Mouse (Mus musculus) midbrain, embryonic 13.5 days (tissue): ENCODE results near the gene Gm42906. TPM values are rescaled to one million over a fixed set of nuclear protein-coding genes. Genes with fewer than 3 reads are reported as not detected.

Experiments used
- ATAC-seq: fragments of 200-750 bp; cut with Nextera tagmentation; 2 replicates; pipeline ENCODE4 v1.8.0; 2017; ENCODE audit warnings: mild to moderate bottlenecking, moderate TSS enrichment, moderate library complexity
- H3K27ac ChIP-seq: fragments of 300-500 bp; sonication (generic); 2 replicates; pipeline ENCODE4 v1.5.1; 2015; ENCODE audit warnings: inconsistent platforms, mild to moderate bottlenecking, moderate library complexity
- H3K27me3 ChIP-seq: fragments of 300-500 bp; sonication (generic); 2 replicates; pipeline ENCODE4 v1.6.1; 2015; ENCODE audit warnings: mild to moderate bottlenecking, inconsistent platforms
- H3K36me3 ChIP-seq: fragments of 300-500 bp; sonication (generic); 2 replicates; pipeline ENCODE4 v1.6.1; 2015; ENCODE audit warnings: mild to moderate bottlenecking, inconsistent platforms
- H3K4me1 ChIP-seq: fragments of 300-500 bp; sonication (generic); replicated peaks from 2 replicates; pipeline ENCODE4 v1.6.1; 2015; ENCODE audit warnings: inconsistent platforms
- H3K4me2 ChIP-seq: fragments of 300-500 bp; sonication (generic); replicated peaks from 2 replicates; pipeline ENCODE4 v1.6.1; 2015; ENCODE audit warnings: moderate library complexity, mild to moderate bottlenecking, inconsistent platforms
- H3K4me3 ChIP-seq: fragments of 300-500 bp; sonication (generic); replicated peaks from 2 replicates; pipeline ENCODE4 v1.5.1; 2015; ENCODE audit warnings: mild to moderate bottlenecking, inconsistent platforms
- H3K9ac ChIP-seq: fragments of 300-500 bp; sonication (generic); replicated peaks from 2 replicates; pipeline ENCODE4 v1.6.1; 2015; ENCODE audit warnings: mild to moderate bottlenecking, inconsistent platforms
- H3K9me3 ChIP-seq: fragments of 300-500 bp; sonication (generic); 2 replicates; pipeline ENCODE4 v1.6.1; 2016; ENCODE audit warnings: mild to moderate bottlenecking, inconsistent platforms
- whole genome bisulfite sequencing: fragments of 180-500 bp; shearing (Covaris S2); methylation state at CpG from one replicate; pipeline ENCODE4 v1.1.7; 2015; 5-methylcytosine and 5-hydroxymethylcytosine counted together
- polyA plus RNA-seq: library from polyadenylated mRNA; unstranded; fragments of >200 nt; fragmentation: Nextera tagmentation; extraction: Ambion mirVana; gene quantifications from 2 replicates; pipeline ENCODE4 v1.2.1, GENCODE M21; 2015

The Gm42906 gene
- polyA plus RNA-seq: not detected in 2 replicates

GRCm38 (mm10) chr5:151428113-151428756 is at the start of gene Gm42906:
Gm42906 (minus strand) TSS chr5:151428163.
- no peak within 1 kb of the TSS for H3K27ac ChIP-seq
- H3K27me3 ChIP-seq: no peaks in the 10 kb centered on the region
- H3K9me3 ChIP-seq: no peaks in the 10 kb centered on the region
- no peak within 1 kb of the TSS for H3K9ac ChIP-seq
- H3K4me1 ChIP-seq: no peaks in the 10 kb centered on the region
- no peaks in the 10 kb centered on the region for H3K36me3 ChIP-seq
- no peak within 1 kb of the TSS for H3K4me3 ChIP-seq
- 65% methylated on average over 3 of the region's 3 CpGs for WGBS
- no peak for ATAC-seq
- no peak within 1 kb of the TSS for H3K4me2 ChIP-seq

- H3K9me3 ChIP-seq: no peaks in the 10 kb centered on the region
- no peak overlapping the region for H3K4me2 ChIP-seq
- H3K4me1 ChIP-seq: no peaks in the 10 kb centered on the region
- H3K27ac ChIP-seq: no peak overlapping the region
- no peaks in the 10 kb centered on the region for H3K36me3 ChIP-seq
- ATAC-seq: no peak
- no peaks in the 10 kb centered on the region for H3K27me3 ChIP-seq
- no peak overlapping the region for H3K4me3 ChIP-seq
- no peak overlapping the region for H3K9ac ChIP-seq
Measured at GRCm38 (mm10) chr5:151445695-151446094, 17.7 kb upstream of the Gm42906 start.

DNA sequence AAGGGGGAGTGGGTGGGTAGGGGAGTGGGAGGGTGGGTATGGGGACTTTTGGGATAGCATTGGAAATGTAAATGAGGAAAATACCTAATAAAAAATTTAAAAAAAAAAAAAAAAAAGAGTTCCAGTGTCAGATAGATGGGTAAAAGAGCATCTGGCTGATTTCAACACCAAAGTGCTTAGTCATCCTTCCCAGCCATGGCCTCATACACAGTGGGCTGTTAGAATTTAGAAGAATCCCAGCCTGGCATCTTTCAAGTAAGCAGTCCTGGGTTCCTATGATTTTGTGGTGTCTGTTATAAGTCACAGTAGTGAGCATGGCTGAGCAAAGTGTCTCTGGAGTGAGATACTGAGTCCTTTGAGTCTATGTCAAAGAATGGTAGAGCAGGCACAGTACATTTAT is 7.1 kb upstream of the Gm42906 start:
- Histone ChIP-seq H3K9ac (no peak overlapping the region), H3K4me3 (no peak overlapping the region), H3K27me3 (no peaks in the 10 kb centered on the region), H3K9me3 (no peaks in the 10 kb centered on the region), H3K36me3 (no peaks in the 10 kb centered on the region), H3K4me2 (no peak overlapping the region), H3K27ac (no peak overlapping the region), H3K4me1 (no peaks in the 10 kb centered on the region)
- ATAC-seq: no peak

DNA sequence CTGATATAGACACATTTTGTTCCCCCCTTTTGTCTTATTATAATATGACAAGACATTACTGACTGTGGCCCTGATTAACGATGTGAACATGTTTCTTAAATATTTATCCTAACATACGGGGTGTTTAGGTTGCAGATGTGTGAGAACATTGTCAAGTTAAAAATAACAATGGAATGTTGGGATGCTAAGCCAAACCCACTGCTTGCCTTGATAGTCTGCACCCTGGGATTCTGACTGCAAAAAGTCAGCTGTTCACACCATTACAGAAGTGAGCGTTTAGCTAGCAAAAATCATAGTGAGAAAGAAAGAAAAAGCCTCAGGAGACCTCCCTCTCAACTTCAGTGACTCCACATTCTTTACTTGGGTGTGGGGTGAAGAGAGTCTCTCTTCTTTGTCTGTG is 1.5 kb downstream of the Gm42906 start:
- Histone ChIP-seq H3K36me3 (no peaks in the 10 kb centered on the region), H3K4me1 (no peaks in the 10 kb centered on the region), H3K9ac (no peak overlapping the region), H3K4me3 (no peak overlapping the region), H3K27ac (no peak overlapping the region), H3K4me2 (no peak overlapping the region), H3K9me3 (no peaks in the 10 kb centered on the region), H3K27me3 (no peaks in the 10 kb centered on the region)
- no peak for ATAC-seq
- 85% methylated on average over 3 of the region's 3 CpGs for WGBS

- Histone ChIP-seq H3K36me3 (no peaks in the 10 kb centered on the region), H3K9ac (no peak overlapping the region), H3K4me1 (no peaks in the 10 kb centered on the region), H3K9me3 (no peaks in the 10 kb centered on the region), H3K4me3 (no peak overlapping the region), H3K27me3 (no peaks in the 10 kb centered on the region), H3K4me2 (no peak overlapping the region), H3K27ac (no peak overlapping the region)
- WGBS: 96% methylated on average over 6 of the region's 6 CpGs
- ATAC-seq: no peak
Measured at GRCm38 (mm10) chr5:151422692-151423091, 5.3 kb downstream of the Gm42906 start.

- WGBS: 73% methylated on average over 7 of the region's 7 CpGs
Measured at GRCm38 (mm10) chr5:151421859-151422258, 6.1 kb downstream of the Gm42906 start.

GRCm38 (mm10) chr5:151418551-151418950 is 9.4 kb downstream of the Gm42906 start:
- H3K9me3 ChIP-seq: no peaks in the 10 kb centered on the region
- peaks cover 3% of the 10 kb centered on the region; the same call in 1 of the 2 replicates for H3K4me1 ChIP-seq
- 81% methylated on average over 2 of the region's 2 CpGs for WGBS
- H3K27ac ChIP-seq: no peak overlapping the region
- no peak for ATAC-seq
- no peak overlapping the region for H3K4me3 ChIP-seq
- H3K4me2 ChIP-seq: no peak overlapping the region
- no peak overlapping the region for H3K9ac ChIP-seq
- H3K36me3 ChIP-seq: no peaks in the 10 kb centered on the region
- no peaks in the 10 kb centered on the region for H3K27me3 ChIP-seq

More at GRCm38 (mm10) chr5:151421859-151422258, 6.1 kb downstream of the Gm42906 start:
- no peaks in the 10 kb centered on the region for H3K9me3 ChIP-seq
- H3K27ac ChIP-seq: no peak overlapping the region
- H3K4me1 ChIP-seq: no peaks in the 10 kb centered on the region
- H3K4me2 ChIP-seq: no peak overlapping the region
- no peaks in the 10 kb centered on the region for H3K27me3 ChIP-seq
- no peaks in the 10 kb centered on the region for H3K36me3 ChIP-seq
- ATAC-seq: no peak
- H3K9ac ChIP-seq: no peak overlapping the region
- H3K4me3 ChIP-seq: no peak overlapping the region

- Histone ChIP-seq H3K4me3 (no peak overlapping the region), H3K27me3 (no peaks in the 10 kb centered on the region), H3K9ac (no peak overlapping the region), H3K27ac (no peak overlapping the region), H3K9me3 (no peaks in the 10 kb centered on the region), H3K36me3 (no peaks in the 10 kb centered on the region), H3K4me2 (no peak overlapping the region), H3K4me1 (peaks cover 11% of the 10 kb centered on the region)
- WGBS: 87% methylated on average over 2 of the region's 2 CpGs
- ATAC-seq: no peak
Measured at GRCm38 (mm10) chr5:151417421-151418038, 10.4 kb downstream of the Gm42906 start.

- WGBS: 29% methylated on average over 1 of the region's 1 CpGs
- H3K9me3 ChIP-seq: no peaks in the 10 kb centered on the region
- H3K36me3 ChIP-seq: no peaks in the 10 kb centered on the region
- H3K27ac ChIP-seq: no peak overlapping the region
- no peak overlapping the region for H3K4me2 ChIP-seq
- ATAC-seq: no peak
- H3K27me3 ChIP-seq: no peaks in the 10 kb centered on the region
- H3K9ac ChIP-seq: no peak overlapping the region
- no peak overlapping the region for H3K4me3 ChIP-seq
- H3K4me1 ChIP-seq: peaks cover 13% of the 10 kb centered on the region
Measured at GRCm38 (mm10) chr5:151416988-151417387, 11.0 kb downstream of the Gm42906 start.

GRCm38 (mm10) chr5:151413617-151414016 is 14.3 kb downstream of the Gm42906 start:
- Histone ChIP-seq H3K4me2 (no peak overlapping the region), H3K4me1 (peaks cover 22% of the 10 kb centered on the region), H3K36me3 (no peaks in the 10 kb centered on the region), H3K4me3 (no peak overlapping the region), H3K27me3 (no peaks in the 10 kb centered on the region), H3K9ac (no peak overlapping the region), H3K27ac (no peak overlapping the region), H3K9me3 (no peaks in the 10 kb centered on the region)
- no peak for ATAC-seq
- WGBS: 68% methylated on average over 3 of the region's 3 CpGs

DNA sequence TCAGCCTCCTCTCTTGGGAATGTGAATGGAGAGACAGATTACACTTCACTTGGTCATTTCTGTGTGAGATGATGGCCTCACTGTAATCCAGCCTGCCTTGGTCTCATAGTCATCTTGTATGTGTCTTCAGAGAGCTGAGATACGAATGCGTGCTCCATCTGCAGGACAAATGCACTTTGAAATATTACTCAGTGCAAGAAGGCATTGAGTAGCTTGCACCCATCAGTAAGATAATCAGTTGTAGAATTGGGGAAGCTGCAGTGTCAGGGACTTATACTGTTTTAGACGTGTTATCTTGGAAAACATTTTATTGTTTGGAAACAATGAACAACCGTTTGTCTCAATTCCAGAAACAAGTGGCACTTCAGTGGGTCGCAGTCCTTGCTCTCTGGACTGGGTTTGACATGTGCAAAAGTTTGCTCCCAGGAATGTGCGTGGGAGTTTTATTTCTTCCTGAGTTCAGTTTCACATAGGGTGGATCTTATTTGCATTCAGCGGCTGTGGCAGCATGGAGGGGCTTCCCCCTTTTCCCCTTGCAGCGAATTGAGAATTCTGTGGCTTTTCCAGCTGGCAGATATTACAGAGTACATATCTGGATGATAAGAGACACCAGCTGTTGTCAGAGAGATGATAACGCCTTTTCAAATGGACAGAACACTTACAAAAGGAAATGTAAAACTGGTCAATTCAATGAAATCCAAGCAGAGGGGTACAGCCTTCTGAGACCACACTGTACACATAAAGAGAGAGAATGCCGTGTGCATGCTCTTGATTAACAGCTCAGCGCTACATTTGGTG is 15.1 kb downstream of the Gm42906 start:
- ATAC-seq: no peak
- H3K4me2 ChIP-seq: no peak overlapping the region
- H3K9ac ChIP-seq: no peak overlapping the region
- no peaks in the 10 kb centered on the region for H3K27me3 ChIP-seq
- H3K4me3 ChIP-seq: no peak overlapping the region
- no peaks in the 10 kb centered on the region for H3K36me3 ChIP-seq
- no peak overlapping the region for H3K27ac ChIP-seq
- H3K9me3 ChIP-seq: no peaks in the 10 kb centered on the region
- 60% methylated on average over 11 of the region's 11 CpGs for whole genome bisulfite sequencing
- peaks cover 27% of the 10 kb centered on the region for H3K4me1 ChIP-seq

DNA sequence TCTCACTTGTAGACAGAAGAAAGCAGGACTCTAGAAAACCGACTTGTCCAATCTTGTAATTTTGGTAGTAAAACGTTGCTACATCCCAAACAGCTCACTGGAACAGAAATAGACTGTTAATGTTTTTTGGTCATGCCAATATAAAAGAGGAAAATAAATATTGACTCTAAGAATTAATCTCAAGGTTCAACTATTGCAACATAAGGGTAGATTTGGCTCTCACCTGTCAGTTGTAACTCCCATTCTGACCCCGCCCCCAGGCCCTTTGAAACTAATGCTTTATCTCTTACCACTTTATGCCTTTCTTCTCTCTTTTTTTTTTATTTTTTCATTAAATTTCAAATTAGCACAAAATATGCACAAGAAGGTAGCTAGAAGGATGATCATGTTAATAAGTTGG is 18.0 kb downstream of the Gm42906 start:
- Histone ChIP-seq H3K9ac (no peak overlapping the region), H3K27me3 (no peaks in the 10 kb centered on the region)
- ATAC-seq: no peak

More for the DNA sequence above, 18.0 kb downstream of the Gm42906 start:
- no peaks in the 10 kb centered on the region for H3K36me3 ChIP-seq
- no peaks in the 10 kb centered on the region for H3K9me3 ChIP-seq
- no peak overlapping the region for H3K27ac ChIP-seq
- WGBS: 76% methylated on average over 3 of the region's 3 CpGs
- no peak overlapping the region for H3K4me2 ChIP-seq
- peaks cover 31% of the 10 kb centered on the region for H3K4me1 ChIP-seq
- H3K4me3 ChIP-seq: no peak overlapping the region
